Comparison of ENCODE assay signal across 9 mouse cellular contexts in the genomic region with DNA sequence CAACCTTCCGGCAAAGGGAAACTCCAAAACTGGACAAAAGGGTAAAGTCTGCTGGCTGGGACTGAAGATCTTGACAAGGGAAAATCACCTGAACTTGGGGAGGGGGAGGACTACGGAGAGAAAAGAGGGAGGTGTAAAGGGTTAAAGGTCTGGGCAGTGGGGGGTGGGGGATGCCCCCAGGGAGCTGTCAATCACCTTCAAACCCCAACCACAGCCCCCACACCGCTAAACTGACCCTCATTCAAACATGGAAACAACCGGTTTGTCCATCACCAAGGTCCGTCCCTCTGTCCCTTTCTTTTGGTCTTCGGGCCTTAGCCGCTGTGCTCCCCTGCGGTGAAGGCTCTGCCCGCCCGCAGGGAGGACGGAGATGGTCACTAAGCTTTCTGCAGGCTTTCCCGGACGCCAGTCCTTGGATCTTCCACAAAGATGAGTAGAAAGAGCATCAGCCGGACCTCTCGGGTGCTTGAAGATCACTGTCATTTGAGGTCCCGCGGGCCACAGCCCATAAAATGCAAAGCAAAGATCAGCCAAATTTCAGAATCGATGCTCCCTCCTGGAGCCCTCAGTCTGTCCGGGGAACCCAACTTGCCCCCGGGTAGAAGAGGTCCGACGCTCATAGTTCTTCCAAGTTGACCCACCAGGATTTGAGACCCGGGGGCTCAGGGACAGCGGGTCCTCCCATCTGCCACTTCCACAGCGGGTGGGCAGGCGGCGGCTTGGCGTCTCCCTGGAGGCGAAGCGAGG. TPM values are rescaled to one million over a fixed set of nuclear protein-coding genes. Genes with fewer than 3 reads are reported as not detected.
A peak's percentile ranks its signal among the peaks of the same experiment; 100 is the strongest.
DNase-seq lines count a peak whose midpoint lies in the region; ATAC-seq and TF ChIP-seq lines count a peak whose summit lies in the region.
"Had no signal": no experiment of that assay in that cellular context is flagged by ENCODE, and none has a peak within 500 bp of the region (broad histone marks: within the 10 kb centered on the region; RNA-seq: fewer than 3 reads in every experiment).

No protein-coding gene starts in this region.

- H3K36me3 ChIP-seq in kidney, embryonic 15.5 days: no peaks in the 10 kb centered on the region
- no peaks in the 10 kb centered on the region for H3K36me3 ChIP-seq in kidney, adult 2 months (ENCODE audit: control insufficient read depth, insufficient read depth, low read length)
- H3K36me3 ChIP-seq in embryonic facial prominence, embryonic 15.5 days: no peaks in the 10 kb centered on the region
- no peaks in the 10 kb centered on the region for H3K36me3 ChIP-seq in intestine, postnatal 0 days (ENCODE audit: control insufficient read depth, insufficient read depth)
- H3K36me3 ChIP-seq in neural tube, embryonic 13.5 days: no peaks in the 10 kb centered on the region

- 6% methylated on average over 30 of the region's 30 CpGs for WGBS in kidney, embryonic 15.5 days
- WGBS in kidney, adult 2 months: 25% methylated on average over 30 of the region's 30 CpGs
- 9% methylated on average over 30 of the region's 30 CpGs for WGBS in embryonic facial prominence, embryonic 15.5 days
- WGBS in intestine, postnatal 0 days: 22% methylated on average over 30 of the region's 30 CpGs
- WGBS in neural tube, embryonic 13.5 days: 2% methylated on average over 30 of the region's 30 CpGs

- H3K4me2 ChIP-seq in kidney, embryonic 15.5 days: peak overlapping the region; percentile 97
- H3K4me2 ChIP-seq in embryonic facial prominence, embryonic 15.5 days (replicated peaks): peak overlapping the region; percentile 96
- H3K4me2 ChIP-seq in intestine, postnatal 0 days (replicated peaks; ENCODE audit: low read depth): peak overlapping the region; percentile 97
- peak overlapping the region; percentile 79 for H3K4me2 ChIP-seq in neural tube, embryonic 13.5 days

- peaks cover 93% of the 10 kb centered on the region for H3K27me3 ChIP-seq in kidney, embryonic 15.5 days
- peaks cover 10% of the 10 kb centered on the region for H3K27me3 ChIP-seq in kidney, adult 2 months (replicated peaks; ENCODE audit: control insufficient read depth, insufficient read depth, low read length)
- peaks cover 85% of the 10 kb centered on the region for H3K27me3 ChIP-seq in embryonic facial prominence, embryonic 15.5 days
- peaks cover 84% of the 10 kb centered on the region for H3K27me3 ChIP-seq in intestine, postnatal 0 days (replicated peaks; ENCODE audit: control insufficient read depth, insufficient read depth, low read length)
- H3K27me3 ChIP-seq in neural tube, embryonic 13.5 days: peaks cover 85% of the 10 kb centered on the region

- TF ChIP-seq CTCF in kidney, adult 2 months (conservative IDR thresholded peaks at IDR 0.05; ENCODE audit: insufficient read depth, insufficient read length, low read depth, low read length): no peak
- TF ChIP-seq CTCF in intestine, postnatal 0 days (IDR thresholded peaks at IDR 0.05; ENCODE audit: low read depth): no peak

- H3K27ac ChIP-seq in kidney, embryonic 15.5 days: no peak overlapping the region
- no peak overlapping the region for H3K27ac ChIP-seq in kidney, adult 2 months (ENCODE audit: insufficient read depth, low read depth, low read length)
- no peak overlapping the region for H3K27ac ChIP-seq in embryonic facial prominence, embryonic 15.5 days (replicated peaks)
- H3K27ac ChIP-seq in intestine, postnatal 0 days (ENCODE audit: low read depth, low read length): no peak overlapping the region
- no peak overlapping the region for H3K27ac ChIP-seq in neural tube, embryonic 13.5 days (replicated peaks)

- peak overlapping the region; percentile 74 for H3K4me3 ChIP-seq in kidney, embryonic 15.5 days (replicated peaks)
- H3K4me3 ChIP-seq in kidney, adult 2 months (ENCODE audit: insufficient read depth, low read depth, low read length): no peak overlapping the region
- peak overlapping the region; percentile 71 for H3K4me3 ChIP-seq in embryonic facial prominence, embryonic 15.5 days (replicated peaks)
- peak overlapping the region; percentile 64 for H3K4me3 ChIP-seq in intestine, postnatal 0 days (ENCODE audit: low read depth, low read length)
- peak overlapping the region; percentile 66 for H3K4me3 ChIP-seq in neural tube, embryonic 13.5 days

- DNase-seq in kidney, adult 2 months: no peak
- no peak for DNase-seq in frontal cortex, adult 2 months (ENCODE audit: extremely low spot score in 1 of 2, low spot score in 1 of 2)
- DNase-seq in right cerebral cortex, postnatal 14 days: no peak
- DNase-seq in layer of hippocampus, postnatal 25 days (ENCODE audit: extremely low spot score in 1 of 2, low spot score in 1 of 2): no peak

- TF ChIP-seq POLR2A in kidney, adult 2 months (IDR thresholded peaks at IDR 0.05; ENCODE audit: low read depth, low read length): no peak

- no peak for ATAC-seq in kidney, embryonic 15.5 days (replicated peaks; ENCODE audit: low FRiP score)
- no peak for ATAC-seq in embryonic facial prominence, embryonic 15.5 days (ENCODE audit: insufficient number of reproducible peaks, low FRiP score, low TSS enrichment, low read depth)
- no peak for ATAC-seq in intestine, postnatal 0 days
- ATAC-seq in neural tube, embryonic 13.5 days (ENCODE audit: low read depth): no peak

- H3K9ac ChIP-seq in kidney, embryonic 15.5 days: no peak overlapping the region
- no peak overlapping the region for H3K9ac ChIP-seq in embryonic facial prominence, embryonic 15.5 days
- H3K9ac ChIP-seq in intestine, postnatal 0 days (ENCODE audit: low read depth, low read length): no peak overlapping the region
- no peak overlapping the region for H3K9ac ChIP-seq in neural tube, embryonic 13.5 days

- H3K4me1 ChIP-seq in kidney, embryonic 15.5 days: peaks cover 46% of the 10 kb centered on the region
- no peaks in the 10 kb centered on the region for H3K4me1 ChIP-seq in kidney, adult 2 months (ENCODE audit: control insufficient read depth, insufficient read depth, low read length)
- peaks cover 39% of the 10 kb centered on the region for H3K4me1 ChIP-seq in embryonic facial prominence, embryonic 15.5 days
- no peaks in the 10 kb centered on the region for H3K4me1 ChIP-seq in intestine, postnatal 0 days (replicated peaks; ENCODE audit: control insufficient read depth, insufficient read depth, low read length)
- peaks cover 27% of the 10 kb centered on the region for H3K4me1 ChIP-seq in neural tube, embryonic 13.5 days (replicated peaks)

- H3K9me3 ChIP-seq in kidney, embryonic 15.5 days (replicated peaks): no peaks in the 10 kb centered on the region
- H3K9me3 ChIP-seq in embryonic facial prominence, embryonic 15.5 days (replicated peaks): no peaks in the 10 kb centered on the region
- H3K9me3 ChIP-seq in intestine, postnatal 0 days (ENCODE audit: control insufficient read depth): no peaks in the 10 kb centered on the region
- H3K9me3 ChIP-seq in neural tube, embryonic 13.5 days: no peaks in the 10 kb centered on the region

RNA-seq across cellular contexts. Expression of a gene that starts 1.8 kb away (rescaled TPM):
- 4.3 and 5.1 TPM in 2 replicates for polyA plus RNA-seq in kidney, embryonic 15.5 days (2015; fragmentation: Nextera tagmentation; extraction: Ambion mirVana)
- 0.86 and 1.2 TPM in 2 replicates for polyA plus RNA-seq in kidney, adult 2 months (2012; rRNA removed)
- polyA plus RNA-seq in embryonic facial prominence, embryonic 15.5 days (2015; fragmentation: Nextera tagmentation; extraction: Ambion mirVana): 3.7 and 4.3 TPM in 2 replicates
- polyA plus RNA-seq in intestine, postnatal 0 days (2015; fragmentation: Nextera tagmentation; extraction: Ambion mirVana): 1.1 and 1.3 TPM in 2 replicates
- polyA plus RNA-seq in neural tube, embryonic 13.5 days (2015; fragmentation: Nextera tagmentation; extraction: Ambion mirVana): 3.6 and 4.1 TPM in 2 replicates
- 49.4 and 65.0 TPM in 2 replicates for polyA plus RNA-seq in frontal cortex, adult 2 months (2012; rRNA removed)
- 10 to 100 TPM; 28.8 to 34.3 TPM for total RNA-seq in layer of hippocampus, postnatal 25 days (2021)

RNA-seq across cellular contexts. Expression of a gene that starts 35.5 kb away (rescaled TPM):
- polyA plus RNA-seq in kidney, embryonic 15.5 days (2015; fragmentation: Nextera tagmentation; extraction: Ambion mirVana): 2.8 and 3.9 TPM in 2 replicates
- 36.6 and 40.4 TPM in 2 replicates for polyA plus RNA-seq in kidney, adult 2 months (2012; rRNA removed)
- polyA plus RNA-seq in embryonic facial prominence, embryonic 15.5 days (2015; fragmentation: Nextera tagmentation; extraction: Ambion mirVana): 2.6 and 3.2 TPM in 2 replicates
- polyA plus RNA-seq in intestine, postnatal 0 days (2015; fragmentation: Nextera tagmentation; extraction: Ambion mirVana): 1.4 and 1.6 TPM in 2 replicates
- polyA plus RNA-seq in neural tube, embryonic 13.5 days (2015; fragmentation: Nextera tagmentation; extraction: Ambion mirVana): 3.2 and 3.4 TPM in 2 replicates
- polyA plus RNA-seq in frontal cortex, adult 2 months (2012; rRNA removed): 74.9 and 84.0 TPM in 2 replicates
- 100 to 1,000 TPM in 1 of 2 experiments, 10 to 100 TPM in 1; 88.5 to 105 TPM for total RNA-seq in layer of hippocampus, postnatal 25 days (2021)

RNA-seq across cellular contexts. Expression of a gene that starts 51.7 kb away (rescaled TPM):
- 0.83 and 0.85 TPM in 2 replicates for polyA plus RNA-seq in kidney, embryonic 15.5 days (2015; fragmentation: Nextera tagmentation; extraction: Ambion mirVana)
- 13.0 and 13.2 TPM in 2 replicates for polyA plus RNA-seq in kidney, adult 2 months (2012; rRNA removed)
- polyA plus RNA-seq in embryonic facial prominence, embryonic 15.5 days (2015; fragmentation: Nextera tagmentation; extraction: Ambion mirVana): 2.0 and 2.2 TPM in 2 replicates
- polyA plus RNA-seq in intestine, postnatal 0 days (2015; fragmentation: Nextera tagmentation; extraction: Ambion mirVana): 0.18 and 0.24 TPM in 2 replicates
- polyA plus RNA-seq in neural tube, embryonic 13.5 days (2015; fragmentation: Nextera tagmentation; extraction: Ambion mirVana): 5.7 and 7.0 TPM in 2 replicates
- 117 and 123 TPM in 2 replicates for polyA plus RNA-seq in frontal cortex, adult 2 months (2012; rRNA removed)
- 100 to 1,000 TPM; 260 to 270 TPM for total RNA-seq in layer of hippocampus, postnatal 25 days (2021)
- total RNA-seq: megakaryocyte-erythroid progenitor cell, adult 5-6 weeks had no signal

RNA-seq across cellular contexts. Expression of a gene that starts 57.9 kb away (rescaled TPM):
- 41.2 and 42.7 TPM in 2 replicates for polyA plus RNA-seq in kidney, embryonic 15.5 days (2015; fragmentation: Nextera tagmentation; extraction: Ambion mirVana)
- 139 and 149 TPM in 2 replicates for polyA plus RNA-seq in kidney, adult 2 months (2012; rRNA removed)
- polyA plus RNA-seq in embryonic facial prominence, embryonic 15.5 days (2015; fragmentation: Nextera tagmentation; extraction: Ambion mirVana): 30.7 and 32.7 TPM in 2 replicates
- polyA plus RNA-seq in intestine, postnatal 0 days (2015; fragmentation: Nextera tagmentation; extraction: Ambion mirVana): 122 and 123 TPM in 2 replicates
- polyA plus RNA-seq in neural tube, embryonic 13.5 days (2015; fragmentation: Nextera tagmentation; extraction: Ambion mirVana): 32.9 and 40.5 TPM in 2 replicates
- 51.9 and 54.8 TPM in 2 replicates for polyA plus RNA-seq in frontal cortex, adult 2 months (2012; rRNA removed)
- total RNA-seq in layer of hippocampus, postnatal 25 days (2021): 10 to 100 TPM; 47.0 to 55.1 TPM
